Mouse (Mus musculus) lung, postnatal 0 days (tissue): ENCODE data around the gene Bcar3.
"Not testable (repeated sequence)": the region's sequence is repeated elsewhere in the genome, so short reads cannot be mapped to it uniquely, and the experiment has no call there.

ENCODE experiments used
- CTCF ChIP-seq: IDR thresholded peaks from 2 replicates; pipeline ENCODE4 v1.5.1; 2016; ENCODE audit warnings: antibody characterized with exemption, mild to moderate bottlenecking
- EP300 ChIP-seq: IDR thresholded peaks from 2 replicates; pipeline ENCODE4 v1.6.1; 2016; ENCODE audit warnings: antibody characterized with exemption, mild to moderate bottlenecking, control low read depth

GRCm38 (mm10) chr3:122272565-122272964, 21.4 kb upstream of the Bcar3 start:
- not testable (repeated sequence) for TF ChIP-seq EP300, CTCF
